Mouse (Mus musculus): ENCODE measurements around the gene Cspg4. TPM values are rescaled to one million over a fixed set of nuclear protein-coding genes. Genes with fewer than 3 reads are reported as not detected.

Gene Cspg4
- polyA plus RNA-seq, 1 experiment from 2014 or later = not detected

- no peaks in the 10 kb centered on the region for H3K79me2 ChIP-seq (ENCODE audit: inconsistent target)
- WGBS (ENCODE audit: missing documents) = 86% methylated on average over 5 of the region's 5 CpGs
- no peak overlapping the region for H3K4me3 ChIP-seq (ENCODE audit: inconsistent target)
Observed at GRCm38 (mm10) chr9:56872105-56872903, 7.5 kb downstream of the Cspg4 start.

GRCm38 (mm10) chr9:56873097-56873496 is 8.3 kb downstream of the Cspg4 start:
- Histone ChIP-seq H3K27ac (peak overlapping the region; percentile 17; the same call in 1 of the 2 replicates), H3K36me3 (ENCODE audit: inconsistent target) (no peaks in the 10 kb centered on the region), H3K4me3 (ENCODE audit: inconsistent target) (no peak overlapping the region), H3K79me2 (ENCODE audit: inconsistent target) (no peaks in the 10 kb centered on the region)
- WGBS (ENCODE audit: missing documents) = 89% methylated on average over 1 of the region's 1 CpGs

More at GRCm38 (mm10) chr9:56872105-56872903, 7.5 kb downstream of the Cspg4 start:
- Histone ChIP-seq H3K27ac (no peak overlapping the region), H3K36me3 (ENCODE audit: inconsistent target) (no peaks in the 10 kb centered on the region)

- Histone ChIP-seq H3K79me2 (ENCODE audit: inconsistent target) (no peaks in the 10 kb centered on the region), H3K36me3 (ENCODE audit: inconsistent target) (no peaks in the 10 kb centered on the region), H3K4me3 (ENCODE audit: inconsistent target) (no peak overlapping the region), H3K27ac (no peak overlapping the region)
- 94% methylated on average over 9 of the region's 9 CpGs for WGBS (ENCODE audit: missing documents)
Observed at GRCm38 (mm10) chr9:56876784-56877183, 12.0 kb downstream of the Cspg4 start.

GRCm38 (mm10) chr9:56877284-56877683 is 12.5 kb downstream of the Cspg4 start:
- Histone ChIP-seq H3K79me2 (ENCODE audit: inconsistent target) (no peaks in the 10 kb centered on the region), H3K4me3 (ENCODE audit: inconsistent target) (no peak overlapping the region), H3K27ac (no peak overlapping the region), H3K36me3 (ENCODE audit: inconsistent target) (no peaks in the 10 kb centered on the region)
- WGBS (ENCODE audit: missing documents) = 78% methylated on average over 5 of the region's 5 CpGs

- Histone ChIP-seq H3K4me3 (ENCODE audit: inconsistent target) (no peak overlapping the region), H3K36me3 (ENCODE audit: inconsistent target) (no peaks in the 10 kb centered on the region), H3K27ac (no peak overlapping the region), H3K79me2 (ENCODE audit: inconsistent target) (no peaks in the 10 kb centered on the region)
- 64% methylated on average over 9 of the region's 9 CpGs for WGBS (ENCODE audit: missing documents)
Observed at GRCm38 (mm10) chr9:56880790-56881189, 16.0 kb downstream of the Cspg4 start.

- H3K4me3 ChIP-seq (ENCODE audit: inconsistent target) = no peak overlapping the region
- no peaks in the 10 kb centered on the region for H3K79me2 ChIP-seq (ENCODE audit: inconsistent target)
- 50% methylated on average over 3 of the region's 3 CpGs for WGBS (ENCODE audit: missing documents)
- H3K36me3 ChIP-seq (ENCODE audit: inconsistent target) = no peaks in the 10 kb centered on the region
- no peak overlapping the region for H3K27ac ChIP-seq
Observed at GRCm38 (mm10) chr9:56881539-56882082, 16.8 kb downstream of the Cspg4 start.

- H3K27ac ChIP-seq = no peak overlapping the region
- H3K79me2 ChIP-seq (ENCODE audit: inconsistent target) = no peaks in the 10 kb centered on the region
- WGBS (ENCODE audit: missing documents) = 75% methylated on average over 4 of the region's 4 CpGs
- no peaks in the 10 kb centered on the region for H3K36me3 ChIP-seq (ENCODE audit: inconsistent target)
- no peak overlapping the region for H3K4me3 ChIP-seq (ENCODE audit: inconsistent target)
Observed at GRCm38 (mm10) chr9:56882283-56882682, 17.4 kb downstream of the Cspg4 start.

- Histone ChIP-seq H3K4me3 (ENCODE audit: inconsistent target) (no peak overlapping the region), H3K36me3 (ENCODE audit: inconsistent target) (no peaks in the 10 kb centered on the region), H3K79me2 (ENCODE audit: inconsistent target) (no peaks in the 10 kb centered on the region), H3K27ac (no peak overlapping the region)
- WGBS (ENCODE audit: missing documents) = 54% methylated on average over 12 of the region's 12 CpGs
Observed at GRCm38 (mm10) chr9:56882818-56883217, 18.0 kb downstream of the Cspg4 start.

- no peaks in the 10 kb centered on the region for H3K36me3 ChIP-seq (ENCODE audit: inconsistent target)
- no peak overlapping the region for H3K4me3 ChIP-seq (ENCODE audit: inconsistent target)
- no peak overlapping the region for H3K27ac ChIP-seq
- 81% methylated on average over 7 of the region's 7 CpGs for WGBS (ENCODE audit: missing documents)
- H3K79me2 ChIP-seq (ENCODE audit: inconsistent target) = no peaks in the 10 kb centered on the region
Observed at GRCm38 (mm10) chr9:56883470-56883869, 18.6 kb downstream of the Cspg4 start.

GRCm38 (mm10) chr9:56884328-56884727 is 19.5 kb downstream of the Cspg4 start:
- no peak overlapping the region for H3K27ac ChIP-seq
- H3K4me3 ChIP-seq (ENCODE audit: inconsistent target) = no peak overlapping the region
- WGBS (ENCODE audit: missing documents) = 93% methylated on average over 4 of the region's 4 CpGs

GRCm38 (mm10) chr9:56886113-56886512 is 21.3 kb downstream of the Cspg4 start:
- H3K79me2 ChIP-seq (ENCODE audit: inconsistent target) = no peaks in the 10 kb centered on the region
- 70% methylated on average over 12 of the region's 13 CpGs for WGBS (ENCODE audit: missing documents)
- H3K36me3 ChIP-seq (ENCODE audit: inconsistent target) = no peaks in the 10 kb centered on the region
- H3K27ac ChIP-seq = no peak overlapping the region
- no peak overlapping the region for H3K4me3 ChIP-seq (ENCODE audit: inconsistent target)

More at GRCm38 (mm10) chr9:56884328-56884727, 19.5 kb downstream of the Cspg4 start:
- no peaks in the 10 kb centered on the region for H3K79me2 ChIP-seq (ENCODE audit: inconsistent target)
- no peaks in the 10 kb centered on the region for H3K36me3 ChIP-seq (ENCODE audit: inconsistent target)

- no peaks in the 10 kb centered on the region for H3K79me2 ChIP-seq (ENCODE audit: inconsistent target)
- 95% methylated on average over 14 of the region's 15 CpGs for WGBS (ENCODE audit: missing documents)
- no peaks in the 10 kb centered on the region for H3K36me3 ChIP-seq (ENCODE audit: inconsistent target)
Observed at GRCm38 (mm10) chr9:56886601-56887000, 21.8 kb downstream of the Cspg4 start.

GRCm38 (mm10) chr9:56887581-56887980 is 22.7 kb downstream of the Cspg4 start:
- H3K4me3 ChIP-seq (ENCODE audit: inconsistent target) = no peak overlapping the region
- H3K27ac ChIP-seq = no peak overlapping the region
- WGBS (ENCODE audit: missing documents) = 93% methylated on average over 16 of the region's 16 CpGs
- no peaks in the 10 kb centered on the region for H3K36me3 ChIP-seq (ENCODE audit: inconsistent target)
- H3K79me2 ChIP-seq (ENCODE audit: inconsistent target) = no peaks in the 10 kb centered on the region

More at GRCm38 (mm10) chr9:56886601-56887000, 21.8 kb downstream of the Cspg4 start:
- Histone ChIP-seq H3K27ac (no peak overlapping the region), H3K4me3 (ENCODE audit: inconsistent target) (no peak overlapping the region)

GRCm38 (mm10) chr9:56889817-56890216 is 25.0 kb downstream of the Cspg4 start:
- H3K4me3 ChIP-seq (ENCODE audit: inconsistent target) = no peak overlapping the region
- no peak overlapping the region for H3K27ac ChIP-seq
- 15% methylated on average over 14 of the region's 14 CpGs for WGBS (ENCODE audit: missing documents)
- H3K79me2 ChIP-seq (ENCODE audit: inconsistent target) = no peaks in the 10 kb centered on the region
- no peaks in the 10 kb centered on the region for H3K36me3 ChIP-seq (ENCODE audit: inconsistent target)

- H3K27ac ChIP-seq = no peak overlapping the region
- WGBS (ENCODE audit: missing documents) = 68% methylated on average over 10 of the region's 11 CpGs
- H3K79me2 ChIP-seq (ENCODE audit: inconsistent target) = no peaks in the 10 kb centered on the region
- H3K36me3 ChIP-seq (ENCODE audit: inconsistent target) = no peaks in the 10 kb centered on the region
- H3K4me3 ChIP-seq (ENCODE audit: inconsistent target) = no peak overlapping the region
Observed at GRCm38 (mm10) chr9:56890522-56891250, 25.9 kb downstream of the Cspg4 start.
